Mouse (Mus musculus) hindbrain, embryonic 14.5 days (tissue): ENCODE results near the gene Adamtsl2. TPM values are rescaled to one million over a fixed set of nuclear protein-coding genes. Genes with fewer than 3 reads are reported as not detected.

Source experiments
- ATAC-seq: fragments of 200-750 bp; cut with Nextera tagmentation; 2 replicates; pipeline ENCODE4 v1.8.0; 2017; ENCODE audit warnings: moderate number of reproducible peaks, mild to moderate bottlenecking, moderate TSS enrichment, moderate library complexity; ENCODE audit not compliant: low FRiP score
- DNase-seq: peaks from one replicate; pipeline ENCODE4 v3.0.0-alpha.2; 2015; ENCODE audit warnings: low spot score
- H3K27ac ChIP-seq: fragments of 300-500 bp; sonication (generic); 2 replicates; pipeline ENCODE4 v1.5.1; 2014; ENCODE audit warnings: mild to moderate bottlenecking, moderate library complexity
- H3K27me3 ChIP-seq: fragments of 300-500 bp; sonication (generic); 2 replicates; pipeline ENCODE4 v1.6.1; 2014; ENCODE audit warnings: mild to moderate bottlenecking, low read length, mixed read lengths; ENCODE audit not compliant: control insufficient read depth, insufficient read depth
- H3K36me3 ChIP-seq: fragments of 300-500 bp; sonication (generic); replicated peaks from 2 replicates; pipeline ENCODE4 v1.6.1; 2014; ENCODE audit not compliant: control insufficient read depth, insufficient read depth
- H3K4me1 ChIP-seq: fragments of 300-500 bp; sonication (generic); replicated peaks from 2 replicates; pipeline ENCODE4 v1.6.1; 2014; ENCODE audit warnings: antibody characterized with exemption, low read length, mixed read lengths; ENCODE audit not compliant: control insufficient read depth, insufficient read depth
- H3K4me2 ChIP-seq: fragments of 300-500 bp; sonication (generic); replicated peaks from 2 replicates; pipeline ENCODE4 v1.6.1; 2014; ENCODE audit warnings: mild to moderate bottlenecking, moderate library complexity
- H3K4me3 ChIP-seq: fragments of 300-500 bp; sonication (generic); replicated peaks from 2 replicates; pipeline ENCODE4 v1.5.1; 2014; ENCODE audit warnings: mild to moderate bottlenecking, low read length
- H3K9ac ChIP-seq: fragments of 300-500 bp; sonication (generic); 2 replicates; pipeline ENCODE4 v1.6.1; 2014
- H3K9me3 ChIP-seq: fragments of 300-500 bp; sonication (generic); 2 replicates; pipeline ENCODE4 v1.6.1; 2016; ENCODE audit warnings: low read length; ENCODE audit not compliant: control insufficient read depth
- WGBS: fragments of 180-500 bp; shearing (Covaris S2); extraction: QIAGEN DNeasy Blood & Tissue Kit; methylation state at CpG from one replicate; pipeline ENCODE4 v1.1.7; 2014; 5-methylcytosine and 5-hydroxymethylcytosine counted together
- polyA plus RNA-seq: library from polyadenylated mRNA; unstranded; fragments of >200 nt; fragmentation: Nextera tagmentation; extraction: Ambion mirVana; gene quantifications from 2 replicates; pipeline ENCODE4 v1.2.1, GENCODE M21; 2014

Adamtsl2 gene
- polyA plus RNA-seq, 1 experiment from 2014 or later, result 9.1 TPM

DNA sequence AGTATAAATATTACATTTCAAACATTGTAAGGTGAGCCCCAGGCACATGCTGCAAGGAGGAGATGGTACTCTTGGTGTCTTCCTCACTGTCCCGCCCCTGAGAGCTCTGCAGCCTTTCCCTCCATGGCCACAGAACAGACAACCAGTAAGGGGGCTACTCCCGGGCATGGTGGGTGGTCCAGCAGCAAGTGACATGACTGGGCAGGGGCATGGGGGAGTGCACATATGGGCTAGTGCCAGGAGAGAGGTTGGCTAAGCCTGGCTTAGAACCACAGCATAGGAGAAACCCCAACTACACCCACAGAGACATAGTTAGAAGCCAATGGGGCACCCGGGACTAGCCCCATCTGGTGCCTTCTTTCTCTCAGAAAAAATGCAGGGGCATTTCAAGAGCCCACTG, 57.2 kb downstream of the Adamtsl2 start:
- ATAC-seq, result no peak
- H3K9ac ChIP-seq, result no peak overlapping the region
- no peaks in the 10 kb centered on the region for H3K36me3 ChIP-seq
- no peak overlapping the region for H3K27ac ChIP-seq
- DNase-seq, result no peak
- H3K4me3 ChIP-seq, result no peak overlapping the region
- H3K4me2 ChIP-seq, result no peak overlapping the region
- H3K9me3 ChIP-seq, result no peaks in the 10 kb centered on the region
- no peaks in the 10 kb centered on the region for H3K4me1 ChIP-seq
- WGBS, result 76% methylated on average over 3 of the region's 3 CpGs
- H3K27me3 ChIP-seq, result peaks cover 7% of the 10 kb centered on the region

DNA sequence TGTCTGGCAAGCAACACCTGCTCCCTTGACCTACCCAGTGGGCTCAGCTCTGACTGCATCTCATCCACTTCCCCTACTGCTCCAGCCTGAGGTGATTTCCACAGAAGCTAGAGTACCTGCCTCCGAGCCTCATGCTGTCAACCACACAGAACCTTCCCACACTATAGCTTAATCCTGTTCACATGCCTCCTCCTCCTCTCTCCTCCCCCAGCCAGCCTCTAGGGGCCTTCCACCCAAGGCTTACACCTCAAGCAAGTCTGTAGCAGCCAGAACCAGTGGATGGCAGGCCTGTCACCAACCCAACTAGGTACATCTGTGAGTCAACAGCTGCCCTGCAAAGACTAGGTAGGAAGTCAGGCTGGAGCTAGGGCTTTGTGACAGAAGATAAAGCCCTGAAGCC, 57.6 kb downstream of the Adamtsl2 start:
- ATAC-seq (no peak), DNase-seq (no peak)
- H3K36me3 ChIP-seq, result no peaks in the 10 kb centered on the region
- 0 out of 2 replicates have a peak, but pooled peaks cover 1% of the 10 kb centered on the region for H3K4me1 ChIP-seq
- H3K4me3 ChIP-seq, result no peak overlapping the region
- H3K4me2 ChIP-seq, result no peak overlapping the region
- no peaks in the 10 kb centered on the region for H3K9me3 ChIP-seq
- peaks cover 11% of the 10 kb centered on the region for H3K27me3 ChIP-seq
- no peak overlapping the region for H3K9ac ChIP-seq
- WGBS, result 78% methylated on average over 1 of the region's 1 CpGs
- H3K27ac ChIP-seq, result no peak overlapping the region

GRCm38 (mm10) chr2:27138356-27138755, 59.2 kb downstream of the Adamtsl2 start:
- Histone ChIP-seq H3K4me3 (no peak overlapping the region), H3K27ac (no peak overlapping the region), H3K4me2 (no peak overlapping the region), H3K36me3 (no peaks in the 10 kb centered on the region), H3K9me3 (no peaks in the 10 kb centered on the region), H3K9ac (no peak overlapping the region), H3K27me3 (peaks cover 15% of the 10 kb centered on the region), H3K4me1 (peaks cover 6% of the 10 kb centered on the region; the same call in 1 of the 2 replicates)
- no peak for ATAC-seq
- 76% methylated on average over 4 of the region's 4 CpGs for WGBS
- DNase-seq, result no peak

DNA sequence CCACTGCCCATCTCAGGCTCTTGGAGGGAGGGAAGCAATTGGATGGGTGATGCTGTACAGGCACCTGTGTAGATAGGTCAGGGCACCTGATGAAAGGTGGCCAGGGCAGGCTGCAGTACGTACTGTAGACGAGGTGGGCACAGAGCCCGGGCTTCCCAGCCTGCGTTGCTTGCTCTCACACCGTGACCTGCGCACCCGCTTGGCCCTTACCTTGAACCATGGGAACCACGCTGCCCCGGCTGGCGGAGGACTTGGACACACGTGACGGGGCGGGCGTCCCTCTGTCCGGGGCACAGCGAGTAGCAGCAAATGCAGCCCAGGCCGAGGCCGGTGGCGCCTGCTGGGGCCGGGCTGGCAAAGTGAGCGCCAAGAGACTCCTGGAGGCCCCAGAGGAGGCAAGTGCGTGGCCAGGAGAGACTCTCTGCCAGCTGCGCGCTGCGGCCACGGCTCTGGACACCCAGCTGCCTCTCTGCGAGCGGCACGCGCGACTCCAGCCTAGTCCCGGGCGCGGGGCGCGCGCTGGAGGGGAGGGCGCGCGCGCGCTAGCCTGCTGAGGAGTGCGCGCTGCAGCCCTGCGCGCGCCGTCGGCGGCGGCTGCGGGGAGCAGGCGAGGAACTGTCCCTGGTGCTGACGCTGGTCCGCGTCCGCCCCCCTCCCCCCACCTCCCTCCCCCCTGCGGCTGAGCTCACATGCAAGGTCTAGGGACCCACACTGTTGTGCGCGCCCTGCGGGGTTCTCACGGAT, 62.9 kb downstream of the Adamtsl2 start, which contains the start of gene Fam163b:
Gene Fam163b, minus strand, starts transcription at position 542 of the 744 bp plus-strand sequence.
- Histone ChIP-seq H3K4me2 (peak within 1 kb of the TSS; percentile 87), H3K36me3 (no peaks in the 10 kb centered on the region), H3K9ac (peak within 1 kb of the TSS; percentile 68), H3K4me1 (peaks cover 6% of the 10 kb centered on the region; the same call in 1 of the 2 replicates), H3K27me3 (peaks cover 15% of the 10 kb centered on the region), H3K27ac (no peak within 1 kb of the TSS), H3K4me3 (peak within 1 kb of the TSS; percentile 45), H3K9me3 (no peaks in the 10 kb centered on the region)
- WGBS, result 2% methylated on average over 49 of the region's 62 CpGs
- peak; percentile 70 for ATAC-seq
- peak; percentile 77 for DNase-seq

- no peak overlapping the region for H3K9ac ChIP-seq
- H3K4me1 ChIP-seq, result peaks cover 6% of the 10 kb centered on the region; the same call in 1 of the 2 replicates
- peaks cover 15% of the 10 kb centered on the region for H3K27me3 ChIP-seq
- no peak for ATAC-seq
- no peak overlapping the region for H3K27ac ChIP-seq
- WGBS, result 68% methylated on average over 2 of the region's 2 CpGs
- no peak overlapping the region for H3K4me2 ChIP-seq
- DNase-seq, result no peak
- no peak overlapping the region for H3K4me3 ChIP-seq
- no peaks in the 10 kb centered on the region for H3K9me3 ChIP-seq
- no peaks in the 10 kb centered on the region for H3K36me3 ChIP-seq
Observed at GRCm38 (mm10) chr2:27144957-27145356, 65.8 kb downstream of the Adamtsl2 start.

DNA sequence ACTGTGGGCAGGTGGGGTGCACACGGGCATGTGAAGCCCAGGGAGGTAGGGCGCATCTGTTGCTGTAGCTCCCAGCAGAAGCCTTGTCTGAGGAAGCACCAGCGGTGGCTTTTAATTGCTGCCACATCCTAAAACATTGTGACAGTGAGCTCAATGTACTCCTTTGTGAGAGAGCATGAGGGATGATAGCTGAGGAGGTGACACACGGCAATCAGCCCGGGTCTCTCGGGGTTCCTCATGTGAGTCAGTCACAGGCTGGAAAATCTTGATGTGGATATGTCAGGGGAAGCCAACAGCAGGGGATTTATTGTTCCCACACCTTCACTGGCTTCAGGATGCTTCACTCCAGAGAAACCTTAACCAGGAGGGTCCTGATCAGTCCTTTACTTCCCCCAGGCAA, 67.7 kb downstream of the Adamtsl2 start:
- peaks cover 4% of the 10 kb centered on the region; the same call in 1 of the 2 replicates for H3K4me1 ChIP-seq

DNA sequence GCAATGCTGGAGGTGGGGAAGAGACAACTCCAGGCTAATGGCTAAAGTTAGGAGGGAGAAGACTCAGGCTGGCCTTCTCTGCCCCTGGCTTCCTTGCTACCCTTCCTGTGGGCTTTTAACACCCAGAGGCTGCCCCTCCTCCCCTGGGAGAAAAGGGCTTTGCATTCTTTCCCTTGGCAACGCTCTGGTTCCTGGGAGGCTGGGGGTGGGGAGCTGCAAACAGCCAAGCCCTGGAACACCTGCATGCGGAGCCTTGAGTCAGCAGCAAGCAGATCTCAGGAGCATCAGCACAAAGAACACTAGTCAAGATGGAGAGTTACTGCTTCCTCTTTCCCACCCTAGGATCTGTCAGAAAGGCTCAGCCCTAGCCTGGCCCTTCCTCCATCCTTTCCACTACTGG, 70.3 kb downstream of the Adamtsl2 start:
- H3K9me3 ChIP-seq, result no peaks in the 10 kb centered on the region
- H3K27me3 ChIP-seq, result no peaks in the 10 kb centered on the region
- H3K4me2 ChIP-seq, result no peak overlapping the region
- DNase-seq (no peak), ATAC-seq (no peak)
- WGBS, result 21% methylated on average over 2 of the region's 2 CpGs
- no peak overlapping the region for H3K27ac ChIP-seq
- H3K9ac ChIP-seq, result no peak overlapping the region
- no peak overlapping the region for H3K4me3 ChIP-seq
- 0 out of 2 replicates have a peak, but pooled peaks cover 3% of the 10 kb centered on the region for H3K4me1 ChIP-seq
- no peaks in the 10 kb centered on the region for H3K36me3 ChIP-seq

More for the DNA sequence above, 67.7 kb downstream of the Adamtsl2 start:
- Histone ChIP-seq H3K4me3 (no peak overlapping the region), H3K36me3 (no peaks in the 10 kb centered on the region), H3K9me3 (no peaks in the 10 kb centered on the region), H3K9ac (no peak overlapping the region), H3K27ac (no peak overlapping the region), H3K27me3 (peaks cover 4% of the 10 kb centered on the region; the same call in 1 of the 2 replicates), H3K4me2 (no peak overlapping the region)
- DNase-seq, result no peak
- no peak for ATAC-seq
- WGBS, result 83% methylated on average over 6 of the region's 6 CpGs

GRCm38 (mm10) chr2:27154466-27155185, 75.4 kb downstream of the Adamtsl2 start:
- Histone ChIP-seq H3K4me3 (no peak overlapping the region), H3K9ac (no peak overlapping the region), H3K9me3 (no peaks in the 10 kb centered on the region), H3K4me2 (no peak overlapping the region), H3K36me3 (no peaks in the 10 kb centered on the region), H3K27ac (no peak overlapping the region), H3K27me3 (no peaks in the 10 kb centered on the region), H3K4me1 (0 out of 2 replicates have a peak, but pooled peaks cover 3% of the 10 kb centered on the region)
- 82% methylated on average over 10 of the region's 10 CpGs for WGBS
- DNase-seq (no peak), ATAC-seq (no peak)

DNA sequence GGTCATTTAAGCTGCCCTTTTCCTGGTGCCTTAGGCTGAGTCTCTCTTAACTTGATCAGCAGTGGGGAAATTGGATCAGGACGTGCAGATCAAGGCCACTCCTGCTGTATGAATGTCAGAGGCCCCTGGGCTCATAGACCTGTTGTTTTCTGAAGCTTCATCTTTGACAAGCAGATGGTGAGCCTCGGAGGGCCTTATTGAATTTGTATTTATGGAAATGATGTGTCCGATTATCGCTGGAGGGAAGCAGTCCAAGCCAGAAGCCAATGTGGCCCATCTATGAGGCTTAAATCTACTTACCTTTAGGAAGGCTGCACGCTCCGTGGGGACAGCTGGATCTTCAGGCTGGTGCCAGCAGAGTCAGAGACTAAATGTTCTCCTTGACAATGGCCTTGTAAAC, 77.4 kb downstream of the Adamtsl2 start:
- Histone ChIP-seq H3K4me1 (0 out of 2 replicates have a peak, but pooled peaks cover 3% of the 10 kb centered on the region), H3K36me3 (no peaks in the 10 kb centered on the region), H3K9ac (no peak overlapping the region), H3K4me3 (no peak overlapping the region), H3K27ac (no peak overlapping the region), H3K4me2 (no peak overlapping the region), H3K27me3 (no peaks in the 10 kb centered on the region), H3K9me3 (no peaks in the 10 kb centered on the region)
- DNase-seq (no peak), ATAC-seq (no peak)
- 52% methylated on average over 6 of the region's 6 CpGs for WGBS
